Mouse (Mus musculus) spleen, postnatal 0 days (tissue): Measurements from ENCODE around the gene Aim2. TPM values are rescaled to one million over a fixed set of nuclear protein-coding genes. Genes with fewer than 3 reads are reported as not detected.

Source experiments
- polyA plus RNA-seq: library from polyadenylated mRNA; unstranded; fragments of >200 nt; fragmentation: Nextera tagmentation; extraction: Ambion mirVana; gene quantifications from 2 replicates; pipeline ENCODE4 v1.2.1, GENCODE M21; 2015

The Aim2 gene
- polyA plus RNA-seq, result 7.7 and 9.0 TPM in 2 replicates

DNA sequence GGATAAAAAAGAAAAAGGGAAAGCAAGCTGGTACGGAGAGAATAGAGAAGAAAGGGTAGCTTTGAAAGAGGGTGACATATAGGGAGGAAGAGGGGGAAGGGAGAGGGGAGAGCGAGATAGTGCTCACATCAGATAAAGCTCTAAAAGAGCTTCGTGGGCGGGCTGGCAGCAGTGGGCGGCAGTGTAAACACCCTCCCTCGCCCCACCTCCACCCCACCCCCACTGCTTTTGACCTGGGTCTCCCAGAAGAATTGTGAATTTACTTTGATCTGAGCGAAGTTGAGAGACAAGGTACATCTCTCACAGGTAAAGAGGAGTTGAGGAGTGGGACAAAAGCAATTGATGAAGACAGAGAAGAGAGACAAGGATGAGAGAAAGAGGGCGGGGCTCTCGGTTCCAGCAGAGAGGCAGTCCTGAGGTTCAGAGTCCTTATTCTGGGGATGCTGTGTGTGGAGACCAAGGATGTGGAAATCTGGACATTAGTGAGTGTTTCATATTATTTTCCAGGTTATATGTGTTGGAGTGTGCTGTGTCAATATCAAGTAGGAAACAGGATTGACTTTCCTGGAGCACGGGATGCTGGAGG lies at the start of gene Aim2:
Aim2 (plus strand) TSS at position 508 of the 586 bp plus-strand sequence.

DNA sequence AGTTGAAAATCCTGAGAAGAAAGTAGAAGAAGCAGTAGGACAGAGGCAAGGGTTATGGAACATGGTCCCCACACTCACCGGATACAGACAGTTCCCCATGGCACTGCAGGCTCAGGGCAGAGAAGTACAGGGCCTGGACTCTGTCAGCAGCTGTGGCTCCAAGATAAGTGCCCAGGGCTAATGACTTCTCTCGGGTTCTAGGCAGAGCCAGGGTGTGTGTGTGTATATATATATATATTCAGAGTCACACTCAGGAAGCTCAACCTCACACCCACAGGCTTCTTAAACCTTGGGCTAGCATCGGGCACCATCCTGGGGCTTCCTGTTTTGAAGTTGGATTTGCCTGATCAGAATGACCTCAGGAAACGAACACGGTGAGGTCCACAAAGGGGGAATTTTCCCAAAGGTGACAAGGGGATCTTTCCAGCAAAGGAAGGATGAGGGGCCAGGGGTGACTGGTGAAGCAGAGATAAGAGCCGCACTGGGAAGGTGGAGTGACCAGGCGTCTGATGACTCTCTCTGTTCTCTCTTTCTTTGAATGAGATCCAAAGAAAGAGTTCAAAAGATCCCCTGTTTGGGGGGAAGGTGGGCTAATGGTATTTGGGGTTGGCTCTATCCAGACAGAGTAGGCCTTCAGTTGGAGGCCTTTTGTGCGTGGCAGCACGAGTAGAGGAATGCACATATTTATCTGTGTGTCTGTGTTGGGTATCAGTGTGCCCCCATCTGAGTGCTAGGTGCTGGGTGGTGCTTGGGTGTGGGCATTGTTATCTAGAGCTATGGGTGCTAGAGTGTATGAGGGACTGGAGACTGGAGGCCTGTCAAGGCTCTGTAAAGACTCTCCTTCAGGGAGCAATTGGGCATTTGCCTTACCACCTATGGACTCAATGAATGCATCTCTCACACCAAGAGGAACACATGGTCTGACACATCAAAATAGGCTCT lies 17.1 kb upstream of the Aim2 start, which contains the start of gene Ackr1:
Ackr1 (minus strand) TSS at position 439 of the 942 bp plus-strand sequence.

DNA sequence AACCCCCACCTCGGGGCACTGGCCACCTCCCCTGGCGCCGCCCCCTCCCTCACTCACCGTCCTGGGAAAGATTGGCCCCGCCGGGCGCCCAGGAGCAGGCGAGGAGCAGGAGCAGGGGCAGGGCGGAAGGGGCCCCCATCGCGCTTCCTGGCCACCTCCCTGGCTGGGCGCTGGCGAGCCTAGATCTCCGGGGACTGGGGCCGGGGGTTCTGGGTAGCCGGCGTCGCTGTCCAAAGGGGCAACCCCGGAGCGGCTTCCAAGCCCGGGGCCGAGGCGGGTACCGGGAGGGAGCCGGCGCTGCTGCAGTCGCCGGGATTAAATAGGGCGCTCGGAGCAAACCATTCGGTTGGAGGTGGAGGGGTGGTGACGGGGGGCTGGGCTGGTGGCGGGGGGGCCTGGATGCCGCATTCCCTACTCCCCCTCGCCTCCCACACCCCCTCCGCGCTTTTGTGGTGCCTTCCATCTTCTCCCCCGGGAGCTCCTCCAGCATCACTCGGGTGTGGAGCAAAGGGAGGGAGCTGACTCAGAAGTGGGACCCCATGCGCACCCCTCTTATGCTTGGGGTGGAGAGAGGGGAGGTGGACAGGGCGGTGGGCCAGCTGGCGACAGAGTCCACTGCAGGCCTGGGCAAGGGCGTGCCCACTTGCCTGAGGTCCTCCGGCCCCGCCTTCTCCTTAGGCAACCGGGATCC lies 16.8 kb downstream of the Aim2 start, which contains the start of gene Cadm3:
Cadm3 (minus strand) TSS at position 340 of the 691 bp plus-strand sequence.

DNA sequence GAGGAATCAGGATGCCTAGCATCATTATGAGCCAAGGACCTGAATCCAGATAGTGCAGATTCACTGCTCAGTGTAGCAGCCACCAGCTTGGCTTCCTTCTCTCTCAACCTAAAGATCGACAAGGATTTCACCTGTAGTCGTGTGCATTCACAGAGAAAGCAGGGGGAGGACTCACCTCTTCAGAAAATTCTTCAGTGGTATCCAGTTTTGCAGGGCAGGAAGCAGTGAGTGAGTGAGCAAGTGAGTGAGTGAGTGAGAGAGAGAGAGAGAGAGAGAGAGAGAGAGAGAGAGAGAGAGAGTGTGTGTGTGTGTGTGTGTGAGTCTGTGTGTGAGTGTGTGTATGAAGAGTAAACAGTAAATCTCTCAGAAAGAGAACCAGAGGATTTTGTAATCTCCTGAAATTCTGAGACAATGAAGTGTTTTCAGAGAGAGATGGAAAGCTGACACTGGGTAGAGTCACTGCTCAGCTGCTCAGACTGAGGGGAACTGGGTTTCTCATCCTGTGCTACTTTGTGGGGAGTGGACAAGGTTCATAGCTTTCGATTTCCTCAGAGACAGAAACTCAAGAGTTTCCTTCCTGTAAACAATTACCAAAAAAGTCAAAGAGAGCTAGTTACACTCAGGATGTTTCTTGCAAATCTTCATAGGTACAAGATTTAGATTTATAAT lies 140.3 kb downstream of the Aim2 start, which contains the start of gene Ifi206:
Ifi206 (minus strand) TSS at position 230 of the 669 bp plus-strand sequence.

Other genes starting within 250 kb of the Aim2 start
- not detected in 2 replicates for gene Olfr1408, start 213.5 kb upstream of the Aim2 start, polyA plus RNA-seq
- gene Olfr1406, start 160.2 kb upstream of the Aim2 start, polyA plus RNA-seq, result not detected in 2 replicates
- gene Olfr218, start 153.1 kb upstream of the Aim2 start, polyA plus RNA-seq, result not detected in 2 replicates
- gene Olfr1404, start 138.5 kb upstream of the Aim2 start, polyA plus RNA-seq, result not detected in 2 replicates
- gene Fcer1a, start 123.7 kb upstream of the Aim2 start, polyA plus RNA-seq, result 4.6 and 5.0 TPM in 2 replicates
- not detected in 2 replicates for gene Olfr418, start 84.9 kb upstream of the Aim2 start, polyA plus RNA-seq
- gene Mptx2, start 73.1 kb upstream of the Aim2 start, polyA plus RNA-seq, result not detected in 2 replicates
- 35.1 and 49.6 TPM in 2 replicates for gene Ackr1, start 17.1 kb upstream of the Aim2 start, polyA plus RNA-seq
- 1.6 TPM in 2 replicates for gene Cadm3, start 16.8 kb downstream of the Aim2 start, polyA plus RNA-seq
- 0.48 and 0.97 TPM in 2 replicates for gene Ifi206, start 140.2 kb downstream of the Aim2 start, polyA plus RNA-seq
- gene Ifi214, start 185.1 kb downstream of the Aim2 start, polyA plus RNA-seq, result 0.22 and 0.47 TPM in 2 replicates
- 1.2 and 1.3 TPM in 2 replicates for gene Ifi213, start 248.4 kb downstream of the Aim2 start, polyA plus RNA-seq